Mouse (Mus musculus): ENCODE measurements around the gene Tmeff1.

- no peak for TF ChIP-seq CTCF (IDR thresholded peaks at IDR 0.05; ENCODE audit: low read depth)
- no peak for TF ChIP-seq EP300 (optimal IDR thresholded peaks at IDR 0.05)
Observed at GRCm38 (mm10) chr4:48537024-48537423, 48.0 kb upstream of the Tmeff1 start.

All from stomach, postnatal 0 days (tissue).